In genomic region chr11:89303421-89303820, GRCm38 (mm10) we compare ENCODE assay signal across 9 mouse cellular contexts. TPM values are rescaled to one million over a fixed set of nuclear protein-coding genes. Genes with fewer than 3 reads are reported as not detected.
DNase-seq lines count a peak whose midpoint lies in the region; TF ChIP-seq lines count a peak whose summit lies in the region.
"Had no signal": no experiment of that assay in that cellular context is flagged by ENCODE, and none has a peak within 500 bp of the region (broad histone marks: within the 10 kb centered on the region; RNA-seq: fewer than 3 reads in every experiment).

No protein-coding gene starts in this region.

- WGBS in hindbrain, embryonic 10.5 days, result 2% methylated on average over 16 of the region's 16 CpGs

- H3K36me3 ChIP-seq in ES-E14 (ENCODE audit: control insufficient read depth, insufficient read depth, low read length, poor library complexity, severe bottlenecking), result no peaks in the 10 kb centered on the region
- no peaks in the 10 kb centered on the region for H3K36me3 ChIP-seq in hindbrain, embryonic 10.5 days

- H3K9me3 ChIP-seq in ES-E14 (ENCODE audit: control insufficient read depth, insufficient read depth, low read depth, low read length), result no peaks in the 10 kb centered on the region
- 0 out of 2 replicates have a peak, but pooled peaks cover 5% of the 10 kb centered on the region for H3K9me3 ChIP-seq in hindbrain, embryonic 10.5 days

- DNase-seq in ES-E14 (ENCODE audit: low read depth, low spot score), result peak; percentile 87
- DNase-seq in cerebellum, adult 8-10 months, result peak; percentile 78
- DNase-seq in frontal cortex, adult 2 months (ENCODE audit: extremely low spot score in 1 of 2, low spot score in 1 of 2), result peak; percentile 64 to 93
- peak; percentile 91 for DNase-seq in hindbrain, embryonic 10.5 days (ENCODE audit: low spot score)
- DNase-seq in layer of hippocampus, postnatal 10 days (ENCODE audit: low spot score in 2 of 2), result peak; percentile 90 to 94
- peak; percentile 85 for DNase-seq in lung, postnatal 14 days
- DNase-seq in retina, adult 2 months (ENCODE audit: low read depth, low spot score), result peak; percentile 72
- peak; percentile 88 for DNase-seq in thymus, postnatal 25 days

- no peak overlapping the region for H3K27ac ChIP-seq in ES-E14 (ENCODE audit: insufficient read depth, low read depth, low read length, poor library complexity, severe bottlenecking)
- H3K27ac ChIP-seq in hindbrain, embryonic 10.5 days, result peak overlapping the region; percentile 91; the same call in 1 of the 2 replicates
- H3K27ac ChIP-seq: macrophage had no signal

- H3K27me3 ChIP-seq in hindbrain, embryonic 10.5 days (ENCODE audit: insufficient read depth, poor library complexity, severe bottlenecking), result peaks cover 22% of the 10 kb centered on the region

- H3K4me3 ChIP-seq in ES-E14 (ENCODE audit: insufficient read depth in 1 of 2, low read depth in 1 of 2, low read length in 2 of 2, poor library complexity in 1 of 2, severe bottlenecking in 1 of 2), result peak overlapping the region; percentile 82 to 85
- H3K4me3 ChIP-seq in hindbrain, embryonic 10.5 days, result peak overlapping the region; percentile 73

- in situ Hi-C loops in ES-E14 (cut with MboI; ENCODE audit: low sequenced_read_pairs in 2 of 2, unreplicated experiment in 2 of 2), result loop anchor here (10.0 kb wide), 2 partner anchors 139 to 209 kb away; no protein-coding TSS in a partner anchor

- no peak overlapping the region; the same call in 1 of the 2 replicates for H3K9ac ChIP-seq in ES-E14 (ENCODE audit: insufficient read depth, low read depth, low read length, poor library complexity, severe bottlenecking)

- peaks cover 0 to 2% of the 10 kb centered on the region in 2 experiments; a peak in 1 of 4 replicates for H3K4me1 ChIP-seq in ES-E14 (ENCODE audit: control insufficient read depth in 2 of 2, insufficient read depth in 2 of 2, low read length in 2 of 2, poor library complexity in 1 of 2)
- H3K4me1 ChIP-seq in hindbrain, embryonic 10.5 days (replicated peaks), result peaks cover 44% of the 10 kb centered on the region

TF ChIP-seq in ES-E14, 5 proteins besides CTCF, POLR2A, EP300 and RAD21:
- TF ChIP-seq ZC3H11A (IDR thresholded peaks at IDR 0.05; ENCODE audit: borderline replicate concordance, low read depth, low read length) (peak; percentile 70; the same call in 1 of the 2 replicates), MAFK (IDR thresholded peaks at IDR 0.05; ENCODE audit: insufficient read depth, low read depth, low read length) (no peak)

RNA-seq across cellular contexts. Expression of gene Nog, which starts 1.3 kb away (rescaled TPM):
- 2.9 and 3.0 TPM in 2 replicates for total RNA-seq in ES-E14 (2012; rRNA removed)
- polyA plus RNA-seq in frontal cortex, adult 2 months (2012; rRNA removed), result 13.4 and 15.0 TPM in 2 replicates
- 2.2 and 4.3 TPM in 2 replicates for polyA plus RNA-seq in hindbrain, embryonic 10.5 days (2016; fragmentation: Nextera tagmentation; extraction: Ambion mirVana)
- 1 to 10 TPM; 7.0 to 8.9 TPM for total RNA-seq in layer of hippocampus, postnatal 10 days (2021)
- polyA plus RNA-seq: macrophage had no signal
